Mouse (Mus musculus): ENCODE data around the gene Dand5.
"Not testable (repeated sequence)": the region's sequence is repeated elsewhere in the genome, so short reads cannot be mapped to it uniquely, and the experiment has no call there.

The Dand5 gene

GRCm38 (mm10) chr8:84834002-84834865 lies 11.6 kb upstream of the Dand5 start:
- no peak for DNase-seq

GRCm38 (mm10) chr8:84832759-84833742 lies 10.4 kb upstream of the Dand5 start:
- no peak for DNase-seq

GRCm38 (mm10) chr8:84832034-84832717 lies 9.6 kb upstream of the Dand5 start:
- DNase-seq = peak; percentile 81

- peak; percentile 74 for DNase-seq
Measured at GRCm38 (mm10) chr8:84831490-84831889, 8.9 kb upstream of the Dand5 start, which contains the start of gene Gadd45gip1. Gene Gadd45gip1, plus strand, starts transcription at chr8:84831522.

GRCm38 (mm10) chr8:84826518-84826917 lies 3.9 kb upstream of the Dand5 start:
- DNase-seq = not testable (repeated sequence)

- peak; percentile 40 for DNase-seq
Measured at GRCm38 (mm10) chr8:84825636-84826035, 3.0 kb upstream of the Dand5 start.

- DNase-seq = peak; percentile 67
Measured at GRCm38 (mm10) chr8:84823653-84824052, 1.0 kb upstream of the Dand5 start.

GRCm38 (mm10) chr8:84816117-84816516 lies 6.5 kb downstream of the Dand5 start:
- no peak for DNase-seq

GRCm38 (mm10) chr8:84815547-84815946 lies 7.1 kb downstream of the Dand5 start:
- peak; percentile 97 for DNase-seq

GRCm38 (mm10) chr8:84814555-84815441 lies 7.8 kb downstream of the Dand5 start:
- no peak for DNase-seq

GRCm38 (mm10) chr8:84814240-84814554 lies 8.4 kb downstream of the Dand5 start:
- no peak for DNase-seq

- no peak for DNase-seq
Measured at GRCm38 (mm10) chr8:84813830-84814229, 8.8 kb downstream of the Dand5 start.

- peak; percentile 90 for DNase-seq
Measured at GRCm38 (mm10) chr8:84813059-84813458, 9.6 kb downstream of the Dand5 start.

GRCm38 (mm10) chr8:84811303-84811702 lies 11.3 kb downstream of the Dand5 start:
- DNase-seq = no peak

- peak; percentile 96 for DNase-seq
Measured at GRCm38 (mm10) chr8:84810896-84811295, 11.7 kb downstream of the Dand5 start.

GRCm38 (mm10) chr8:84809941-84810280 lies 12.7 kb downstream of the Dand5 start:
- DNase-seq = no peak

GRCm38 (mm10) chr8:84809109-84809940 lies 13.3 kb downstream of the Dand5 start:
- no peak for DNase-seq

GRCm38 (mm10) chr8:84806031-84806430 lies 16.6 kb downstream of the Dand5 start:
- no peak for DNase-seq

- peak; percentile 87 for DNase-seq
Measured at GRCm38 (mm10) chr8:84799999-84800831, 22.4 kb downstream of the Dand5 start, which contains the start of gene Nfix. Gene Nfix, minus strand, starts transcription at chr8:84800344.

Data from lung, postnatal 36 days (tissue).